Mouse (Mus musculus) frontal cortex, adult (tissue): Measurements from ENCODE around the gene Il11ra1.
"Not testable (repeated sequence)": the region's sequence is repeated elsewhere in the genome, so short reads cannot be mapped to it uniquely, and the experiment has no call there.

Experiments
- ATAC-seq: cut with Nextera tagmentation; 2 replicates; pipeline ENCODE4 v1.9.2; 2017; ENCODE audit warnings: mild to moderate bottlenecking, moderate library complexity, mixed read lengths; ENCODE audit not compliant: low TSS enrichment

Il11ra1 gene

GRCm38 (mm10) chr4:41754797-41755337 lies 55.1 kb downstream of the Il11ra1 start, which contains the start of gene Galt:
Gene Galt (plus strand): TSS chr4:41755228.
- peak; percentile 36 for ATAC-seq

- ATAC-seq, result peak; percentile 32
Measured at GRCm38 (mm10) chr4:41755338-41756305, 55.8 kb downstream of the Il11ra1 start, which contains the start of gene Sigmar1. Gene Sigmar1 (minus strand): TSS chr4:41756157.

- 0 out of 2 replicates have a peak, but pooled peaks have one; percentile 0 for ATAC-seq
Measured at GRCm38 (mm10) chr4:41756440-41756839, 56.7 kb downstream of the Il11ra1 start.

GRCm38 (mm10) chr4:41757321-41757720 lies 57.5 kb downstream of the Il11ra1 start:
- no peak for ATAC-seq

GRCm38 (mm10) chr4:41758021-41758420 lies 58.2 kb downstream of the Il11ra1 start:
- no peak for ATAC-seq

- ATAC-seq, result no peak
Measured at GRCm38 (mm10) chr4:41758701-41759100, 58.9 kb downstream of the Il11ra1 start.

GRCm38 (mm10) chr4:41759206-41759605 lies 59.4 kb downstream of the Il11ra1 start:
- ATAC-seq, result no peak

- no peak for ATAC-seq
Measured at GRCm38 (mm10) chr4:41759656-41760287, 60.0 kb downstream of the Il11ra1 start.

GRCm38 (mm10) chr4:41760288-41760721 lies 60.5 kb downstream of the Il11ra1 start:
- ATAC-seq, result 0 out of 2 replicates have a peak, but pooled peaks have one; percentile 32

GRCm38 (mm10) chr4:41760911-41761310 lies 61.1 kb downstream of the Il11ra1 start:
- ATAC-seq, result peak; percentile 14; the same call in 1 of the 2 replicates

GRCm38 (mm10) chr4:41761680-41762079 lies 61.9 kb downstream of the Il11ra1 start:
- ATAC-seq, result no peak

GRCm38 (mm10) chr4:41762099-41762687 lies 62.4 kb downstream of the Il11ra1 start:
- ATAC-seq, result no peak

GRCm38 (mm10) chr4:41762688-41763114 lies 62.9 kb downstream of the Il11ra1 start:
- ATAC-seq, result not testable (repeated sequence)

GRCm38 (mm10) chr4:41763176-41763575 lies 63.4 kb downstream of the Il11ra1 start:
- ATAC-seq, result not testable (repeated sequence)

- ATAC-seq, result not testable (repeated sequence)
Measured at GRCm38 (mm10) chr4:41767301-41767700, 67.5 kb downstream of the Il11ra1 start.

- not testable (repeated sequence) for ATAC-seq
Measured at GRCm38 (mm10) chr4:41772946-41773345, 73.2 kb downstream of the Il11ra1 start.

GRCm38 (mm10) chr4:41773502-41773901 lies 73.7 kb downstream of the Il11ra1 start:
- not testable (repeated sequence) for ATAC-seq

GRCm38 (mm10) chr4:41774002-41774401 lies 74.2 kb downstream of the Il11ra1 start, which contains the start of gene Ccl27a:
Gene Ccl27a (minus strand): TSS chr4:41774247.
- not testable (repeated sequence) for ATAC-seq

- ATAC-seq, result not testable (repeated sequence)
Measured at GRCm38 (mm10) chr4:41774506-41774905, 74.7 kb downstream of the Il11ra1 start.

GRCm38 (mm10) chr4:41775840-41776239 lies 76.1 kb downstream of the Il11ra1 start:
- ATAC-seq, result not testable (repeated sequence)

- not testable (repeated sequence) for ATAC-seq
Measured at GRCm38 (mm10) chr4:41781271-41781670, 81.5 kb downstream of the Il11ra1 start.
